ENCODE assay signal across 8 mouse cellular contexts in genomic region chr9:110732623-110733022, GRCm38 (mm10). TPM values are rescaled to one million over a fixed set of nuclear protein-coding genes. Genes with fewer than 3 reads are reported as not detected.
DNase-seq lines count a peak whose midpoint lies in the region; ATAC-seq and TF ChIP-seq lines count a peak whose summit lies in the region.

No protein-coding gene starts in this region.

- no peaks in the 10 kb centered on the region for H3K4me1 ChIP-seq in cortical plate, adult 2 months (ENCODE audit: control insufficient read depth, insufficient read depth, low read length)
- peaks cover 35% of the 10 kb centered on the region for H3K4me1 ChIP-seq in intestine, embryonic 16.5 days (ENCODE audit: control insufficient read depth, insufficient read depth, low read length)
- peaks cover 0 to 10% of the 10 kb centered on the region in 2 experiments; a peak in 2 of 4 replicates for H3K4me1 ChIP-seq in liver, embryonic 14.5 days (replicated peaks; ENCODE audit: control insufficient read depth in 2 of 2, insufficient read depth in 2 of 2, low read length in 1 of 2)

- TF ChIP-seq POLR2A in cortical plate, adult 2 months (IDR thresholded peaks at IDR 0.05; ENCODE audit: extremely low read depth, insufficient read depth, low read length) = no peak

- H3K9ac ChIP-seq in intestine, embryonic 16.5 days (ENCODE audit: low read depth, low read length) = peak overlapping the region; percentile 60
- H3K9ac ChIP-seq in liver, embryonic 14.5 days (replicated peaks) = no peak overlapping the region

- no peaks in the 10 kb centered on the region for H3K9me3 ChIP-seq in intestine, embryonic 16.5 days (ENCODE audit: control insufficient read depth, low read length)
- H3K9me3 ChIP-seq in liver, embryonic 14.5 days (ENCODE audit: control insufficient read depth, low read length) = no peaks in the 10 kb centered on the region

- WGBS in intestine, embryonic 16.5 days = under 1% methylated on average over 26 of the region's 26 CpGs
- WGBS in liver, embryonic 14.5 days (ENCODE audit: insufficient replicate concordance) = 0% methylated on average over 26 of the region's 26 CpGs

- peak overlapping the region; percentile 10 for H3K4me3 ChIP-seq in cortical plate, adult 2 months (ENCODE audit: insufficient read depth, low read length)
- peak overlapping the region; percentile 49 for H3K4me3 ChIP-seq in intestine, embryonic 16.5 days (ENCODE audit: low read length)
- H3K4me3 ChIP-seq in liver, embryonic 14.5 days (ENCODE audit: insufficient read depth in 1 of 2, low read depth in 2 of 2, low read length in 2 of 2) = peak overlapping the region; percentile 41 to 51

- no peak overlapping the region for H3K27ac ChIP-seq in cortical plate, adult 2 months (ENCODE audit: insufficient read depth, low read length)
- peak overlapping the region; percentile 77 for H3K27ac ChIP-seq in intestine, embryonic 16.5 days (ENCODE audit: low read length)
- H3K27ac ChIP-seq in liver, embryonic 14.5 days = no peak overlapping the region

- 0 out of 2 replicates have a peak, but pooled peaks cover 6% of the 10 kb centered on the region for H3K27me3 ChIP-seq in intestine, embryonic 16.5 days (replicated peaks; ENCODE audit: control insufficient read depth, insufficient read depth, low read length)
- H3K27me3 ChIP-seq in liver, embryonic 14.5 days (ENCODE audit: control insufficient read depth, insufficient read depth, low read length) = no peaks in the 10 kb centered on the region; the same call in none of the 2 replicates

- ATAC-seq in granulocyte monocyte progenitor cell, adult 5-6 weeks (replicated peaks; ENCODE audit: poor library complexity, severe bottlenecking) = peak; percentile 83
- peak; percentile 96 for ATAC-seq in intestine, embryonic 16.5 days
- ATAC-seq in liver, embryonic 14.5 days (ENCODE audit: insufficient read depth) = peak; percentile 78

- peak overlapping the region; percentile 88 for H3K4me2 ChIP-seq in intestine, embryonic 16.5 days (ENCODE audit: low read depth, low read length)
- peak overlapping the region; percentile 66 for H3K4me2 ChIP-seq in liver, embryonic 14.5 days (ENCODE audit: low read depth)

- no peak for TF ChIP-seq EP300 in liver, embryonic 14.5 days (IDR thresholded peaks at IDR 0.05; ENCODE audit: low read depth)

- TF ChIP-seq CTCF in cortical plate, adult 2 months (IDR thresholded peaks at IDR 0.05; ENCODE audit: extremely low read depth, insufficient read depth, low read length) = no peak
- TF ChIP-seq CTCF in liver, embryonic 14.5 days (IDR thresholded peaks at IDR 0.05; ENCODE audit: low read depth) = no peak

- peak; percentile 37 for DNase-seq in layer of hippocampus, adult 11-12 months (ENCODE audit: low spot score)
- DNase-seq in layer of hippocampus, adult 9-10 months (ENCODE audit: low spot score) = no peak
- DNase-seq in liver, embryonic 14.5 days (ENCODE audit: low read depth in 3 of 3, low spot score in 3 of 3) = peak; percentile 42 to 57 (median 45)
- DNase-seq in natural killer cell, adult 2 months (ENCODE audit: low spot score in 2 of 2) = peak; percentile 29 to 30
- peak; percentile 35 for DNase-seq in thymus, adult 18-20 months

- no peaks in the 10 kb centered on the region for H3K36me3 ChIP-seq in intestine, embryonic 16.5 days (ENCODE audit: control insufficient read depth, insufficient read depth, low read length)
- H3K36me3 ChIP-seq in liver, embryonic 14.5 days (replicated peaks; ENCODE audit: control insufficient read depth, insufficient read depth, low read depth) = no peaks in the 10 kb centered on the region

RNA-seq across cellular contexts. Expression of gene Myl3, which starts 9.0 kb away (rescaled TPM):
- polyA plus RNA-seq in cortical plate, adult 2 months (2012; rRNA removed) = 0.13 and 0.30 TPM in 2 replicates
- not detected in 2 replicates for total RNA-seq in granulocyte monocyte progenitor cell, adult 5-6 weeks (2014; fragmentation: Nextera tagmentation)
- total RNA-seq in granulocyte monocyte progenitor cell, adult 5-6 weeks (2017) = not detected in 2 replicates
- polyA plus RNA-seq in intestine, embryonic 16.5 days (2015; fragmentation: Nextera tagmentation; extraction: Ambion mirVana) = 0.67 and 0.71 TPM in 2 replicates
- polyA plus RNA-seq in liver, embryonic 14.5 days (2012; rRNA removed) = 0.10 TPM in 1 of 2 replicates, not detected in the other
- polyA plus RNA-seq in liver, embryonic 14.5 days (2014; fragmentation: Nextera tagmentation; extraction: Ambion mirVana) = 0.18 TPM in 1 of 2 replicates, not detected in the other

RNA-seq across cellular contexts. Expression of gene Pth1r, which starts 14.3 kb away (rescaled TPM):
- polyA plus RNA-seq in cortical plate, adult 2 months (2012; rRNA removed) = 8.2 and 9.0 TPM in 2 replicates
- total RNA-seq in granulocyte monocyte progenitor cell, adult 5-6 weeks (2014; fragmentation: Nextera tagmentation) = 1.2 TPM in 1 of 2 replicates, not detected in the other
- total RNA-seq in granulocyte monocyte progenitor cell, adult 5-6 weeks (2017) = 0.10 and 2.5 TPM in 2 replicates
- polyA plus RNA-seq in intestine, embryonic 16.5 days (2015; fragmentation: Nextera tagmentation; extraction: Ambion mirVana) = 15.4 and 16.4 TPM in 2 replicates
- polyA plus RNA-seq in liver, embryonic 14.5 days (2012; rRNA removed) = 3.4 and 3.8 TPM in 2 replicates
- polyA plus RNA-seq in liver, embryonic 14.5 days (2014; fragmentation: Nextera tagmentation; extraction: Ambion mirVana) = 2.0 and 2.4 TPM in 2 replicates
